Mouse (Mus musculus) kidney, embryonic 14.5 days (tissue): Measurements from ENCODE around the gene Lamp1. TPM values are rescaled to one million over a fixed set of nuclear protein-coding genes. Genes with fewer than 3 reads are reported as not detected.

Experiments used
- ATAC-seq: fragments of 200-750 bp; cut with Nextera tagmentation; 2 replicates; pipeline ENCODE4 v1.8.0; 2017; ENCODE audit warnings: moderate number of reproducible peaks, mild to moderate bottlenecking, moderate TSS enrichment, moderate library complexity; ENCODE audit not compliant: low FRiP score, low TSS enrichment
- H3K27ac ChIP-seq: fragments of 300-500 bp; sonication (generic); 2 replicates; pipeline ENCODE4 v1.5.1; 2014; ENCODE audit warnings: low read depth, mild to moderate bottlenecking, low read length, moderate library complexity, mixed read lengths
- H3K27me3 ChIP-seq: fragments of 300-500 bp; sonication (generic); 2 replicates; pipeline ENCODE4 v1.6.1; 2014; ENCODE audit warnings: mild to moderate bottlenecking, low read length; ENCODE audit not compliant: control insufficient read depth, insufficient read depth
- H3K36me3 ChIP-seq: fragments of 300-500 bp; sonication (generic); 2 replicates; pipeline ENCODE4 v1.6.1; 2014; ENCODE audit warnings: low read length, mixed read lengths; ENCODE audit not compliant: control insufficient read depth, insufficient read depth
- H3K4me1 ChIP-seq: fragments of 300-500 bp; sonication (generic); 2 replicates; pipeline ENCODE4 v1.6.1; 2014; ENCODE audit warnings: low read length, mixed read lengths; ENCODE audit not compliant: control insufficient read depth, insufficient read depth
- H3K4me2 ChIP-seq: fragments of 300-500 bp; sonication (generic); replicated peaks from 2 replicates; pipeline ENCODE4 v1.6.1; 2014; ENCODE audit warnings: low read depth, mild to moderate bottlenecking, low read length
- H3K4me3 ChIP-seq: fragments of 300-500 bp; sonication (generic); 2 replicates; pipeline ENCODE4 v1.5.1; 2014; ENCODE audit warnings: mild to moderate bottlenecking, low read length
- H3K9ac ChIP-seq: fragments of 300-500 bp; sonication (generic); 2 replicates; pipeline ENCODE4 v1.6.1; 2014; ENCODE audit warnings: low read depth, mild to moderate bottlenecking, low read length, moderate library complexity
- H3K9me3 ChIP-seq: fragments of 300-500 bp; sonication (generic); 2 replicates; pipeline ENCODE4 v1.6.1; 2016; ENCODE audit warnings: low read length; ENCODE audit not compliant: control insufficient read depth
- WGBS: fragments of 180-500 bp; shearing (Covaris S2); extraction: QIAGEN DNeasy Blood & Tissue Kit; methylation state at CpG from one replicate; pipeline ENCODE4 v1.1.7; 2014; 5-methylcytosine and 5-hydroxymethylcytosine counted together
- polyA plus RNA-seq: library from polyadenylated mRNA; unstranded; fragments of >200 nt; fragmentation: Nextera tagmentation; extraction: Ambion mirVana; gene quantifications from 2 replicates; pipeline ENCODE4 v1.2.1, GENCODE M21; 2014

Lamp1 gene
- polyA plus RNA-seq, 1 experiment from 2014 or later: 306 TPM

- Histone ChIP-seq H3K4me2 (no peak overlapping the region), H3K9me3 (no peaks in the 10 kb centered on the region), H3K27me3 (no peaks in the 10 kb centered on the region), H3K27ac (no peak overlapping the region), H3K4me3 (no peak overlapping the region), H3K4me1 (no peaks in the 10 kb centered on the region), H3K9ac (no peak overlapping the region), H3K36me3 (no peaks in the 10 kb centered on the region; the same call in 1 of the 2 replicates)
- ATAC-seq: no peak
- WGBS: 85% methylated on average over 8 of the region's 8 CpGs
Observed at GRCm38 (mm10) chr8:13186819-13187218, 27.9 kb downstream of the Lamp1 start.

- ATAC-seq: no peak
- H3K9ac ChIP-seq: no peak overlapping the region
- no peaks in the 10 kb centered on the region for H3K4me1 ChIP-seq
- no peak overlapping the region for H3K27ac ChIP-seq
- H3K27me3 ChIP-seq: no peaks in the 10 kb centered on the region
- H3K4me3 ChIP-seq: no peak overlapping the region
- WGBS: 77% methylated on average over 9 of the region's 9 CpGs
- H3K36me3 ChIP-seq: no peaks in the 10 kb centered on the region; the same call in 1 of the 2 replicates
- no peak overlapping the region for H3K4me2 ChIP-seq
- no peaks in the 10 kb centered on the region for H3K9me3 ChIP-seq
Observed at GRCm38 (mm10) chr8:13187229-13187628, 28.3 kb downstream of the Lamp1 start.

GRCm38 (mm10) chr8:13187638-13188037, 28.7 kb downstream of the Lamp1 start:
- ATAC-seq: no peak
- Histone ChIP-seq H3K27me3 (no peaks in the 10 kb centered on the region), H3K9ac (no peak overlapping the region), H3K27ac (no peak overlapping the region), H3K4me1 (no peaks in the 10 kb centered on the region), H3K36me3 (no peaks in the 10 kb centered on the region; the same call in 1 of the 2 replicates), H3K4me2 (no peak overlapping the region), H3K9me3 (no peaks in the 10 kb centered on the region), H3K4me3 (no peak overlapping the region)
- WGBS: 77% methylated on average over 7 of the region's 7 CpGs

- H3K4me2 ChIP-seq: no peak overlapping the region
- no peaks in the 10 kb centered on the region for H3K36me3 ChIP-seq
- ATAC-seq: no peak
- H3K27ac ChIP-seq: no peak overlapping the region
- H3K9me3 ChIP-seq: no peaks in the 10 kb centered on the region
- H3K9ac ChIP-seq: no peak overlapping the region
- 92% methylated on average over 13 of the region's 13 CpGs for WGBS
- H3K4me3 ChIP-seq: no peak overlapping the region
- no peaks in the 10 kb centered on the region for H3K4me1 ChIP-seq
- H3K27me3 ChIP-seq: no peaks in the 10 kb centered on the region
Observed at GRCm38 (mm10) chr8:13188052-13188555, 29.1 kb downstream of the Lamp1 start.

GRCm38 (mm10) chr8:13188857-13189256, 29.9 kb downstream of the Lamp1 start:
- H3K27me3 ChIP-seq: no peaks in the 10 kb centered on the region
- H3K9ac ChIP-seq: no peak overlapping the region
- H3K4me1 ChIP-seq: no peaks in the 10 kb centered on the region
- ATAC-seq: no peak
- no peaks in the 10 kb centered on the region for H3K9me3 ChIP-seq
- H3K4me3 ChIP-seq: no peak overlapping the region
- WGBS: 87% methylated on average over 1 of the region's 1 CpGs
- H3K36me3 ChIP-seq: no peaks in the 10 kb centered on the region
- no peak overlapping the region for H3K27ac ChIP-seq
- no peak overlapping the region for H3K4me2 ChIP-seq

- WGBS: 80% methylated on average over 8 of the region's 8 CpGs
- ATAC-seq: no peak
- H3K27ac ChIP-seq: no peak overlapping the region
- no peaks in the 10 kb centered on the region for H3K4me1 ChIP-seq
- H3K36me3 ChIP-seq: no peaks in the 10 kb centered on the region
- no peaks in the 10 kb centered on the region for H3K9me3 ChIP-seq
- no peak overlapping the region for H3K9ac ChIP-seq
- H3K4me3 ChIP-seq: no peak overlapping the region
- H3K4me2 ChIP-seq: no peak overlapping the region
- no peaks in the 10 kb centered on the region for H3K27me3 ChIP-seq
Observed at GRCm38 (mm10) chr8:13190235-13190634, 31.3 kb downstream of the Lamp1 start.

GRCm38 (mm10) chr8:13194818-13195217, 35.9 kb downstream of the Lamp1 start:
- Histone ChIP-seq H3K36me3 (no peaks in the 10 kb centered on the region), H3K27ac (no peak overlapping the region), H3K9me3 (no peaks in the 10 kb centered on the region), H3K9ac (no peak overlapping the region), H3K4me2 (no peak overlapping the region), H3K27me3 (no peaks in the 10 kb centered on the region), H3K4me1 (no peaks in the 10 kb centered on the region), H3K4me3 (no peak overlapping the region)
- no peak for ATAC-seq
- 65% methylated on average over 10 of the region's 10 CpGs for WGBS

- H3K9ac ChIP-seq: no peak overlapping the region
- WGBS: 83% methylated on average over 5 of the region's 5 CpGs
Observed at GRCm38 (mm10) chr8:13197493-13197892, 38.5 kb downstream of the Lamp1 start.

GRCm38 (mm10) chr8:13199385-13200061, 40.6 kb downstream of the Lamp1 start:
- H3K27me3 ChIP-seq: peaks cover 28% of the 10 kb centered on the region
- no peaks in the 10 kb centered on the region for H3K36me3 ChIP-seq
- 0 out of 2 replicates have a peak, but pooled peaks have one; percentile 13 for ATAC-seq
- H3K4me3 ChIP-seq: peak overlapping the region; percentile 87
- peak overlapping the region; percentile 78; the same call in 1 of the 2 replicates for H3K9ac ChIP-seq
- no peaks in the 10 kb centered on the region for H3K9me3 ChIP-seq
- H3K4me1 ChIP-seq: peaks cover 6% of the 10 kb centered on the region; the same call in 1 of the 2 replicates
- peak overlapping the region; percentile 88 for H3K4me2 ChIP-seq
- WGBS: 25% methylated on average over 14 of the region's 14 CpGs
- H3K27ac ChIP-seq: no peak overlapping the region

More at GRCm38 (mm10) chr8:13197493-13197892, 38.5 kb downstream of the Lamp1 start:
- ATAC-seq: no peak
- Histone ChIP-seq H3K4me3 (no peak overlapping the region), H3K4me1 (peaks cover 6% of the 10 kb centered on the region; the same call in 1 of the 2 replicates), H3K4me2 (no peak overlapping the region), H3K36me3 (no peaks in the 10 kb centered on the region), H3K27me3 (peaks cover 24% of the 10 kb centered on the region), H3K9me3 (no peaks in the 10 kb centered on the region), H3K27ac (no peak overlapping the region)
